Mouse (Mus musculus) forebrain, embryonic 15.5 days (tissue): ENCODE data around the gene Zbtb7a. TPM values are rescaled to one million over a fixed set of nuclear protein-coding genes. Genes with fewer than 3 reads are reported as not detected.

Experiments used
- ATAC-seq: fragments of 200-750 bp; cut with Nextera tagmentation; replicated peaks from 2 replicates; pipeline ENCODE4 v1.8.0; 2017; ENCODE audit warnings: mild to moderate bottlenecking, moderate TSS enrichment, moderate library complexity
- H3K27ac ChIP-seq: fragments of 300-500 bp; sonication (generic); replicated peaks from 2 replicates; pipeline ENCODE4 v1.5.1; 2015; ENCODE audit warnings: mild to moderate bottlenecking, inconsistent platforms
- H3K27me3 ChIP-seq: fragments of 300-500 bp; sonication (generic); 2 replicates; pipeline ENCODE4 v1.6.1; 2015; ENCODE audit warnings: inconsistent platforms
- H3K36me3 ChIP-seq: fragments of 300-500 bp; sonication (generic); 2 replicates; pipeline ENCODE4 v1.6.1; 2015; ENCODE audit warnings: mild to moderate bottlenecking, inconsistent platforms
- H3K4me1 ChIP-seq: fragments of 300-500 bp; sonication (generic); 2 replicates; pipeline ENCODE4 v1.6.1; 2015; ENCODE audit warnings: inconsistent platforms
- H3K4me2 ChIP-seq: fragments of 300-500 bp; sonication (generic); replicated peaks from 2 replicates; pipeline ENCODE4 v1.6.1; 2015; ENCODE audit warnings: mild to moderate bottlenecking, inconsistent platforms
- H3K4me3 ChIP-seq: fragments of 300-500 bp; sonication (generic); 2 replicates; pipeline ENCODE4 v1.5.1; 2015; ENCODE audit warnings: mild to moderate bottlenecking, inconsistent platforms
- H3K9ac ChIP-seq: fragments of 300-500 bp; sonication (generic); replicated peaks from 2 replicates; pipeline ENCODE4 v1.6.1; 2015; ENCODE audit warnings: mild to moderate bottlenecking, inconsistent platforms
- H3K9me3 ChIP-seq: fragments of 300-500 bp; sonication (generic); 2 replicates; pipeline ENCODE4 v1.6.1; 2016; ENCODE audit warnings: inconsistent platforms
- WGBS: fragments of 180-500 bp; shearing (Covaris S2); methylation state at CpG from one replicate; pipeline ENCODE4 v1.1.7; 2015; ENCODE audit warnings: mixed read lengths; 5-methylcytosine and 5-hydroxymethylcytosine counted together
- polyA plus RNA-seq: library from polyadenylated mRNA; unstranded; fragments of >200 nt; fragmentation: Nextera tagmentation; extraction: Ambion mirVana; gene quantifications from 2 replicates; pipeline ENCODE4 v1.2.1, GENCODE M21; 2015

The Zbtb7a gene
- polyA plus RNA-seq, 1 experiment from 2014 or later: 15.1 TPM

DNA sequence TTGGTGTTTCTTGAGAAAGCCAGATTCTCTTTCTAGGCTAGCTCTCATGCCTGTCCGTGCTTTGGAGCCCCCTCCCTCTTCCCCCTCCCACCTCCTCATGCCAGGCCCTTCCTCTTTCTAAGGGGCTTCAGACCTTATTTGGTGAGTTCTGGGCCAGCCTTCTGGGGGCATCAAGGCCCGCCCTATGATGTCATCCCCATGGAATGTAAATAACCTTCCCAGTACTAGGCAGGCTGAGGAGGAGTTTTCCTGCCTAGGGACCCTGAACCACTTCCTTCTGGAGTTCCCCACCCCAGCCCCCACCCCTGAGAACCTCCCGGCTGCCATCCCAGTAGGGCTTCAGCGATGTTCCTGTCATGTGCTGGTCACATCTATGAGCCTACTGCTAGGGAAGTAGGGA lies 49.7 kb downstream of the Zbtb7a start:
- no peak overlapping the region for H3K9ac ChIP-seq
- peaks cover 47% of the 10 kb centered on the region for H3K36me3 ChIP-seq
- H3K9me3 ChIP-seq: no peaks in the 10 kb centered on the region
- no peaks in the 10 kb centered on the region for H3K27me3 ChIP-seq
- WGBS: 68% methylated on average over 4 of the region's 4 CpGs
- H3K4me1 ChIP-seq: peaks cover 29% of the 10 kb centered on the region
- no peak for ATAC-seq
- H3K4me2 ChIP-seq: no peak overlapping the region
- H3K4me3 ChIP-seq: no peak overlapping the region
- no peak overlapping the region for H3K27ac ChIP-seq

DNA sequence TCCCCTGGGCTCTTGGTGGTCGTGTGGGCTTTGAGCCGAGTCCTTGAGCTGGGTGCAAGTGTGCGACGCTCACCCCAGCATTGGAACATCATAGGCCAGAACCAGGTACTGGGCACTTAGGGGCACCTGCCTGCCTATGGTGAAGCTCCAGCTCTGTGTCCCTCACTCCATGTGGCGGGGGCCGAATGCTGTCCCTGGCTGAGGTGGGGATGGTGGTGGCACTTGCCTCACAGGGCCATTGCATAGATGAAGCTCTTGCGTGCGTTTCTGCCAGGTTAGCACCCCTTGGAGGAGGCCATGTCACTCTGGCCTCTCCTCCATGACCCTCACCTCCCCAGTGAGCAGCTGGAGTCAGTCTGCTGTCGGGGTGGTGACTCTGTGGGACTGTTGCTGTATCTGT lies 52.1 kb downstream of the Zbtb7a start:
- WGBS: 97% methylated on average over 9 of the region's 9 CpGs
- peaks cover 22% of the 10 kb centered on the region for H3K4me1 ChIP-seq
- no peak overlapping the region for H3K4me2 ChIP-seq
- H3K9me3 ChIP-seq: no peaks in the 10 kb centered on the region
- H3K36me3 ChIP-seq: peaks cover 39% of the 10 kb centered on the region
- H3K27me3 ChIP-seq: no peaks in the 10 kb centered on the region
- H3K9ac ChIP-seq: no peak overlapping the region
- ATAC-seq: no peak
- H3K27ac ChIP-seq: no peak overlapping the region
- H3K4me3 ChIP-seq: no peak overlapping the region

GRCm38 (mm10) chr10:81189821-81190220 lies 54.8 kb downstream of the Zbtb7a start:
- H3K27ac ChIP-seq: no peak overlapping the region
- H3K36me3 ChIP-seq: peaks cover 27% of the 10 kb centered on the region
- peaks cover 18% of the 10 kb centered on the region for H3K4me1 ChIP-seq
- peaks cover 11% of the 10 kb centered on the region; the same call in 1 of the 2 replicates for H3K27me3 ChIP-seq
- no peaks in the 10 kb centered on the region for H3K9me3 ChIP-seq
- no peak overlapping the region for H3K9ac ChIP-seq
- H3K4me3 ChIP-seq: no peak overlapping the region
- 81% methylated on average over 26 of the region's 26 CpGs for WGBS
- ATAC-seq: no peak
- H3K4me2 ChIP-seq: no peak overlapping the region

- Histone ChIP-seq H3K27ac (no peak overlapping the region), H3K4me2 (no peak overlapping the region), H3K36me3 (peaks cover 23% of the 10 kb centered on the region), H3K4me1 (peaks cover 18% of the 10 kb centered on the region), H3K9me3 (no peaks in the 10 kb centered on the region), H3K9ac (no peak overlapping the region), H3K27me3 (peaks cover 16% of the 10 kb centered on the region; the same call in 1 of the 2 replicates), H3K4me3 (no peak overlapping the region)
- 67% methylated on average over 31 of the region's 31 CpGs for WGBS
- ATAC-seq: no peak
These were observed 55.4 kb downstream of the Zbtb7a start for GRCm38 (mm10) chr10:81190236-81190911.

DNA sequence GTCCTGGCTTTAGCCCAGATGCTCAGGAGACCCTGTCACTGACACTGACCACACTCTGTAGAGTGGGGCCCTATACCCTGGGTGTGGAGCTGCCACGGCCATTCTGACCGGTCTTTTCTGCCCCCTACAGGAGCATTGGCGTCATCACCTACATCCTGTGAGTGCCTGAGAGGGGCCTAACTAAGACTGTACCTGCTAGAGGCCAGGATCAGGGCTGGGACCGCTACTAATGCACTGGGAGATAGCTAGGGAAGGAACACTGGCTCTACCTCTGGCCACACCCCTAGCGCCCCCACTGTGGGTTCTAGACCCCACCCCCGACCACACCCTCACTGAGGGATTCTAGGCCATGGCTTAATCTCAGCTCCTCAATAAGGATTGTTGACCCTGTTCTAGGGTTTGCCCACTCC lies 55.9 kb downstream of the Zbtb7a start:
- 78% methylated on average over 6 of the region's 6 CpGs for WGBS
- Histone ChIP-seq H3K27ac (no peak overlapping the region), H3K27me3 (peaks cover 22% of the 10 kb centered on the region; the same call in 1 of the 2 replicates), H3K36me3 (peaks cover 23% of the 10 kb centered on the region), H3K4me1 (peaks cover 18% of the 10 kb centered on the region), H3K4me2 (no peak overlapping the region), H3K9ac (no peak overlapping the region), H3K4me3 (no peak overlapping the region), H3K9me3 (no peaks in the 10 kb centered on the region)
- no peak for ATAC-seq

- peak overlapping the region; percentile 97 for H3K27ac ChIP-seq
These were observed 56.4 kb downstream of the Zbtb7a start for GRCm38 (mm10) chr10:81191342-81191982.

DNA sequence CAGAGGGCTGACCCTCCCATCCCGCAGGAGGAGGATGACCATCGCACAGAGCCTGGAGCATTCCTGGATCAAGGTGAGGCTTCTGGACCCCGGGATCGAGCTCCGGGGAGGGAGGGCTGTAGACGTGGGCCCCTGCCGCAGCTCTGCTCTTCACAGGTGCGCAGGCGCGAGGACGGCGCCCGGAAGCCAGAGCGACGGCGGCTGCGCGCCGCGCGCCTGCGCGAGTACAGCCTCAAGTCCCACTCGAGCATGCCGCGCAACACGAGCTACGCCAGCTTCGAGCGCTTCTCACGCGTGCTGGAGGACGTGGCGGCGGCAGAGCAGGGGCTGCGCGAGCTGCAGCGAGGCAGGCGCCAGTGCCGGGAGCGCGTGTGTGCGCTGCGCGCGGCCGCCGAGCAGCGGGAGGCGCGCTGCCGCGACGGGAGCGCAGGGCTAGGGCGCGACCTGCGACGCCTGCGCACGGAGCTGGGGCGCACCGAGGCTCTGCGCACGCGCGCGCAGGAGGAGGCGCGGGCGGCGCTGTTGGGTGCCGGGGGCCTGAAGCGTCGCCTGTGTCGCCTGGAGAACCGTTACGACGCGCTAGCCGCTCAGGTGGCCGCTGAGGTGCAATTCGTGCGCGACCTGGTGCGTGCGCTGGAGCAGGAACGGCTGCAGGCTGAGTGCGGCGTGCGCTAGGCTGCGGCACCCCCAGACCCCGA lies 57.4 kb downstream of the Zbtb7a start:
- Histone ChIP-seq H3K4me2 (peak overlapping the region; percentile 90), H3K27ac (peak overlapping the region; percentile 97), H3K9me3 (no peaks in the 10 kb centered on the region), H3K27me3 (peaks cover 35% of the 10 kb centered on the region; the same call in 1 of the 2 replicates), H3K36me3 (peaks cover 18% of the 10 kb centered on the region), H3K4me3 (peak overlapping the region; percentile 71), H3K4me1 (peaks cover 18% of the 10 kb centered on the region), H3K9ac (peak overlapping the region; percentile 77)
- under 1% methylated on average over 89 of the region's 93 CpGs for WGBS
- ATAC-seq: peak; percentile 90

More at GRCm38 (mm10) chr10:81191342-81191982, 56.4 kb downstream of the Zbtb7a start:
- Histone ChIP-seq H3K9ac (no peak overlapping the region), H3K9me3 (no peaks in the 10 kb centered on the region), H3K27me3 (peaks cover 27% of the 10 kb centered on the region; the same call in 1 of the 2 replicates), H3K4me1 (peaks cover 18% of the 10 kb centered on the region), H3K36me3 (peaks cover 22% of the 10 kb centered on the region), H3K4me2 (peak overlapping the region; percentile 90), H3K4me3 (no peak overlapping the region)
- WGBS: 87% methylated on average over 18 of the region's 18 CpGs
- ATAC-seq: no peak

DNA sequence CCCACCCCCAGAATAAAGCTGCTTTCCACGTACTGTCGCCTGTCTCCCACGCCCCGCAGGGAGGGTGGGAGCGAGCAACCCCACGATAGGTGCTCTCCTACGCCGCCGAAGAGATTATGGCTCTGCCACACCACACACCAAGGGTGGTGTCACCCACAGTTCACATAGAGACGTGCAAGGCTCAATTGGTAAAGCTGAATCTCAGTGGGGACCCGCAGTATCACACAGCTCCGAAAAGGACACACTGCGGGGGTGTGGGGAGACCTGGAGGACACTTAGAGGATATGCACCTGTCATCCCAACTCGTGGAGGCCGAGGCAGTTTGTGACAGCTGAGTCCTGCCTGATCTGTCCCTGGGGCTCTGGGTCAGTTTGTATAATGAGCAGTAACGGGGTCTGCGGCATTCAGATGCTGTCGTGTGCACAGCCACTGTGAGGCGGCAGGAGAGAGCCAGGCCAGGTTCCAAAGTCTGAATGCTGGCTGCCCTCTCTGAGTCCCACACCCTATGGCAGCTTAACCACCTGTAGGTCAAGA lies 58.0 kb downstream of the Zbtb7a start:
- peak; percentile 61 for ATAC-seq
- H3K9ac ChIP-seq: peak overlapping the region; percentile 77
- H3K36me3 ChIP-seq: peaks cover 18% of the 10 kb centered on the region
- peak overlapping the region; percentile 90 for H3K4me2 ChIP-seq
- no peaks in the 10 kb centered on the region for H3K9me3 ChIP-seq
- WGBS: 2% methylated on average over 19 of the region's 19 CpGs
- H3K4me3 ChIP-seq: peak overlapping the region; percentile 71
- H3K27me3 ChIP-seq: peaks cover 35% of the 10 kb centered on the region; the same call in 1 of the 2 replicates
- H3K27ac ChIP-seq: peak overlapping the region; percentile 97
- peaks cover 18% of the 10 kb centered on the region for H3K4me1 ChIP-seq

DNA sequence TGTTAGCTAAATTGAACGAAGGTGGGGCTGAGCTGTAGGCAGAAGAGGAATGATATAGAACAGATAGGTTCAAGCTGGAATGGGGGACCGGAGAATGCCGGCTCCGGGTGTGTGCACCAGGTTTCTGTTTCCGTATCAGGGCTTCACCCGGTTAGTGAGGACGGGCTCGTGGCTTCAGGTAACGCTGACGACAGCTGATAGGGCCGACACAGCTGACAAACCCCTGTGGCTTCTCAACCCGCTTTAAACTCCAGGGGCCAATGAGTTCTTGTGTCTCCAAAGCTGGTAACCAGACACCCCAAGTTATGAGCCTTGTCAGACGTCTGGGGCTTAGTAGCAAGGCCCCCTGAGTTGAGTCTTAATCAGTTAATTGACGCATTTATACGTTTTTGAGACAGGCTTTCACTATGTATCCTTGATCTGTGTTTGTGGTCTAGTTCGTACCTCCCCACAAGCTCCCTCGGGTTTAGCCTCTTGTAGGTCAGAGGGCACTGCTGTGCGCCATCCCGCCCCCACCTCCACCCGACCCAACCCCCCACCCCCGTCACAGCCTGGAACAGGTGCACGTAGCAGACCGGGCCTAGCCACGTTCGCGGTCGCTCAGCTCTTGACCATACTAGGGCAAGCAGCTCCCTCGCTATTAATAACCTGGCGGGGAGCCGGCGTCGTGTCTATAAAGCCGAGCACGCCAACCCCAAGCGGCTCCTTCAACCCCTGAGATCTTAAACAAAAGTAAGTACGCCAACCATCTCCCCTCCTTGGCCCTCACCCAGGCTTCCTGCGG lies 59.2 kb downstream of the Zbtb7a start:
- no peak for ATAC-seq
- Histone ChIP-seq H3K9me3 (no peaks in the 10 kb centered on the region), H3K27me3 (peaks cover 35% of the 10 kb centered on the region; the same call in 1 of the 2 replicates), H3K27ac (no peak overlapping the region), H3K4me2 (no peak overlapping the region), H3K4me3 (no peak overlapping the region), H3K4me1 (peaks cover 18% of the 10 kb centered on the region), H3K36me3 (peaks cover 18% of the 10 kb centered on the region), H3K9ac (no peak overlapping the region)
- WGBS: 13% methylated on average over 37 of the region's 37 CpGs

DNA sequence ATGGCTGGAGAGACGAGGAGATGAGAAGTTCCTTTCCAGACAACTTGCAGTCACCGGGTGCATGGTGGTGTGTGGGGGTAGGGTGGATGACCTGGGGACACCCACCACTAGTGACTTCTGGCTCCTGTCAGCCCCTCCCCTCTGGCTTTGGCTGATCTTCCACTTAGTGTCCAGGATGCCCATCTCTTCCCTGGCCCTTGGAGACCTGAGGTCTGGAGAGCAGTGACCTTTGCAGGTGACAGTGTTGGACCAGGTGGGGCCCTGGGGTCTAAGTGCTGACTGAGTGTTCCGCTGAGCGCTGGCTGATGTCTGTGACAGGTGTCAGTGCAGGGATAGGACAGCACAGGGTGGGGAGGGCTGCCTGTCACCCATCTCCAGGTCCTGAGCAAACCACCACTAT lies 60.3 kb downstream of the Zbtb7a start:
- H3K27ac ChIP-seq: no peak overlapping the region
- H3K4me2 ChIP-seq: no peak overlapping the region
- H3K4me3 ChIP-seq: no peak overlapping the region
- 68% methylated on average over 4 of the region's 4 CpGs for WGBS
- ATAC-seq: no peak
- H3K4me1 ChIP-seq: peaks cover 18% of the 10 kb centered on the region
- H3K9ac ChIP-seq: no peak overlapping the region
- H3K9me3 ChIP-seq: no peaks in the 10 kb centered on the region
- peaks cover 10% of the 10 kb centered on the region for H3K36me3 ChIP-seq
- H3K27me3 ChIP-seq: peaks cover 35% of the 10 kb centered on the region; the same call in 1 of the 2 replicates

DNA sequence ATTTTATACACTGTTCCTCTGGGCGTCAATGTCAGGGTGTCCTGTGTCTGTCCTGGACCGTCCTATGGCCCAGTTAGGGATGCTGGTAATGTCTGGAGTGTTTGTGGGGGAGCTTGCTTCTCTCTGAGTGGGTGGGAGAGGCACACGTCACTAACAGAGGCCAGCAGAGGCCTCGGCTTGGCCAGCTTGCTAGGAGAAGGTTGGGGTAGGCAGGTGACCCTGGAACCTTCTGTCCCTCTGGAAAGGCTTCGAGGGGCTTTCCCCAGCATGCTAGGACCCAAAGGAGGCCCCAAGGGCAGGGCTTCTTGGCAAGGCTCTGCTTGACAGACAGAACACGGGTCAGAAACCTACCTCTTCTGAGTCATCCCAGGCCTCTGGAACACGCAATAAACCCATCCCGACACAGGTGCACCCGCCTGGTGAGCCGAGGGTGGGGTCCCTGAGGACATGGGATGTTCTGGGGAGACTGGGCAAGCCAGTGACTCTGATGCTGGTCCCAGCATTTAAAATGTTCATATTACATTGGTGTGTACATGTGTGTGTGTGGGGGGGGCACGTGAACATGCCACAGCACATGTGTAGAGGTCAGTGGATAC lies 61.5 kb downstream of the Zbtb7a start:
- Histone ChIP-seq H3K27ac (no peak overlapping the region), H3K4me3 (no peak overlapping the region), H3K4me1 (peaks cover 18% of the 10 kb centered on the region), H3K9me3 (no peaks in the 10 kb centered on the region), H3K9ac (no peak overlapping the region), H3K36me3 (no peaks in the 10 kb centered on the region), H3K27me3 (peaks cover 35% of the 10 kb centered on the region; the same call in 1 of the 2 replicates), H3K4me2 (no peak overlapping the region)
- ATAC-seq: no peak
- WGBS: 71% methylated on average over 11 of the region's 11 CpGs
